Mouse (Mus musculus) forebrain, embryonic 15.5 days (tissue): ENCODE data around the gene Rxra. TPM values are rescaled to one million over a fixed set of nuclear protein-coding genes. Genes with fewer than 3 reads are reported as not detected.

Experiments used
- ATAC-seq: fragments of 200-750 bp; cut with Nextera tagmentation; replicated peaks from 2 replicates; pipeline ENCODE4 v1.8.0; 2017; ENCODE audit warnings: mild to moderate bottlenecking, moderate TSS enrichment, moderate library complexity
- H3K27ac ChIP-seq: fragments of 300-500 bp; sonication (generic); replicated peaks from 2 replicates; pipeline ENCODE4 v1.5.1; 2015; ENCODE audit warnings: mild to moderate bottlenecking, inconsistent platforms
- H3K27me3 ChIP-seq: fragments of 300-500 bp; sonication (generic); 2 replicates; pipeline ENCODE4 v1.6.1; 2015; ENCODE audit warnings: inconsistent platforms
- H3K36me3 ChIP-seq: fragments of 300-500 bp; sonication (generic); 2 replicates; pipeline ENCODE4 v1.6.1; 2015; ENCODE audit warnings: mild to moderate bottlenecking, inconsistent platforms
- H3K4me1 ChIP-seq: fragments of 300-500 bp; sonication (generic); 2 replicates; pipeline ENCODE4 v1.6.1; 2015; ENCODE audit warnings: inconsistent platforms
- H3K4me2 ChIP-seq: fragments of 300-500 bp; sonication (generic); replicated peaks from 2 replicates; pipeline ENCODE4 v1.6.1; 2015; ENCODE audit warnings: mild to moderate bottlenecking, inconsistent platforms
- H3K4me3 ChIP-seq: fragments of 300-500 bp; sonication (generic); 2 replicates; pipeline ENCODE4 v1.5.1; 2015; ENCODE audit warnings: mild to moderate bottlenecking, inconsistent platforms
- H3K9ac ChIP-seq: fragments of 300-500 bp; sonication (generic); replicated peaks from 2 replicates; pipeline ENCODE4 v1.6.1; 2015; ENCODE audit warnings: mild to moderate bottlenecking, inconsistent platforms
- H3K9me3 ChIP-seq: fragments of 300-500 bp; sonication (generic); 2 replicates; pipeline ENCODE4 v1.6.1; 2016; ENCODE audit warnings: inconsistent platforms
- WGBS: fragments of 180-500 bp; shearing (Covaris S2); methylation state at CpG from one replicate; pipeline ENCODE4 v1.1.7; 2015; ENCODE audit warnings: mixed read lengths; 5-methylcytosine and 5-hydroxymethylcytosine counted together
- polyA plus RNA-seq: library from polyadenylated mRNA; unstranded; fragments of >200 nt; fragmentation: Nextera tagmentation; extraction: Ambion mirVana; gene quantifications from 2 replicates; pipeline ENCODE4 v1.2.1, GENCODE M21; 2015

The Rxra gene
- polyA plus RNA-seq, 1 experiment from 2014 or later: 3.2 TPM

GRCm38 (mm10) chr2:27746854-27747253 is 70.6 kb downstream of the Rxra start:
- H3K36me3 ChIP-seq: 0 out of 2 replicates have a peak, but pooled peaks cover 2% of the 10 kb centered on the region
- H3K4me1 ChIP-seq: peaks cover 45% of the 10 kb centered on the region
- WGBS: 28% methylated on average over 2 of the region's 2 CpGs
- no peak; the same call in 1 of the 2 replicates for ATAC-seq
- no peak overlapping the region for H3K4me3 ChIP-seq
- H3K4me2 ChIP-seq: no peak overlapping the region
- no peaks in the 10 kb centered on the region for H3K27me3 ChIP-seq
- no peak overlapping the region for H3K9ac ChIP-seq
- no peaks in the 10 kb centered on the region for H3K9me3 ChIP-seq
- H3K27ac ChIP-seq: peak overlapping the region; percentile 59

DNA sequence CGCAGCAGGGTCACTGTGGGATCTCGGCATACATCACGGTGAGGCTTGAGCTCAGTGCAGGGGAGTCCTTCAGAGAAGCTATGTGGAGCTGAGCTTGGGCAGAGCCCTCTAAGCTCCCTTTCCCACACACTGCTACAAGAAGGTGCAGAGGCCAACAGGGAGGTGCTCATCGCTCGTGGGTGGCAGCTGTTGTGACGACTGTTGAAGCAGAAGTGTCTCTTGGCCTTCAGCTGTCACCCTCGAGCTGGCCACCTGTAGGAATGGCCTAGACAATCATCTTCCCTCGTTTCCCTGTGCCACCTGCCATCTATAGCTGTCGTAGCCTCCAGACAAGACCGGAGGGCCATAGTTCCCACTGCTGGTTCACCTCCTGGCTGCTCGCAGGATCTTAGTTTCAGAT is 72.7 kb downstream of the Rxra start:
- Histone ChIP-seq H3K36me3 (0 out of 2 replicates have a peak, but pooled peaks cover 2% of the 10 kb centered on the region), H3K27ac (no peak overlapping the region), H3K9me3 (no peaks in the 10 kb centered on the region), H3K9ac (no peak overlapping the region), H3K4me1 (peaks cover 44% of the 10 kb centered on the region), H3K4me2 (no peak overlapping the region), H3K4me3 (no peak overlapping the region), H3K27me3 (no peaks in the 10 kb centered on the region)
- no peak for ATAC-seq
- 82% methylated on average over 11 of the region's 11 CpGs for WGBS

GRCm38 (mm10) chr2:27750399-27751134 is 74.3 kb downstream of the Rxra start:
- Histone ChIP-seq H3K36me3 (0 out of 2 replicates have a peak, but pooled peaks cover 2% of the 10 kb centered on the region), H3K9me3 (no peaks in the 10 kb centered on the region), H3K27me3 (no peaks in the 10 kb centered on the region), H3K9ac (no peak overlapping the region), H3K4me2 (no peak overlapping the region), H3K4me1 (peaks cover 34% of the 10 kb centered on the region), H3K27ac (0 out of 2 replicates have a peak overlapping the region, but pooled peaks have one; percentile 23), H3K4me3 (no peak overlapping the region)
- ATAC-seq: 0 out of 2 replicates have a peak, but pooled peaks have one; percentile 7
- WGBS: 64% methylated on average over 12 of the region's 12 CpGs

- H3K36me3 ChIP-seq: 0 out of 2 replicates have a peak, but pooled peaks cover 2% of the 10 kb centered on the region
- H3K9ac ChIP-seq: no peak overlapping the region
- H3K27ac ChIP-seq: 0 out of 2 replicates have a peak overlapping the region, but pooled peaks have one; percentile 23
- H3K4me1 ChIP-seq: peaks cover 29% of the 10 kb centered on the region
- no peak overlapping the region for H3K4me3 ChIP-seq
- 51% methylated on average over 7 of the region's 7 CpGs for WGBS
- ATAC-seq: 0 out of 2 replicates have a peak, but pooled peaks have one; percentile 44
- no peak overlapping the region for H3K4me2 ChIP-seq
- H3K9me3 ChIP-seq: no peaks in the 10 kb centered on the region
- H3K27me3 ChIP-seq: no peaks in the 10 kb centered on the region
Measured at GRCm38 (mm10) chr2:27751135-27751519, 74.9 kb downstream of the Rxra start.

DNA sequence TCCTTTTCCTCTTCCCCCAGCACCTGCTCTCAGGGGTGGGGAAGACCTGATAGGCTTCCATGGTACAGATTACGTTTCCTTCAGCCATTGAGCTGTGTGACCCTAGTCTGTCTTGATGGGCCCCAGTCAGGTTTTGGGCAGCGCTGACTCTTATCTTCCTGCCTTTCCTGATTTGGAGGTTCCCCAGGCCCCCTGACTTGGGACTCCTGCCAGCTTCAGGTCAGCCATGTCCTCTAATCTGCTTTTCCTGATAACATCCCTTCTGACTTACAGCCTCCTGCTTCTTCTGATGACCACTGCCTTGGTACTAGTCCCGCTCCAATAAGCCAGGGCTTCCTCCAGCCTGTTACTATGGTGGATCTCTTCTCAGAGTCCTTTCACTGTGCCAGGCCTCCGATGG is 75.6 kb downstream of the Rxra start:
- 97% methylated on average over 4 of the region's 4 CpGs for WGBS
- Histone ChIP-seq H3K9me3 (no peaks in the 10 kb centered on the region), H3K4me2 (no peak overlapping the region), H3K4me1 (peaks cover 22% of the 10 kb centered on the region), H3K36me3 (0 out of 2 replicates have a peak, but pooled peaks cover 2% of the 10 kb centered on the region), H3K9ac (no peak overlapping the region), H3K27me3 (no peaks in the 10 kb centered on the region), H3K4me3 (no peak overlapping the region), H3K27ac (no peak overlapping the region)
- no peak for ATAC-seq

DNA sequence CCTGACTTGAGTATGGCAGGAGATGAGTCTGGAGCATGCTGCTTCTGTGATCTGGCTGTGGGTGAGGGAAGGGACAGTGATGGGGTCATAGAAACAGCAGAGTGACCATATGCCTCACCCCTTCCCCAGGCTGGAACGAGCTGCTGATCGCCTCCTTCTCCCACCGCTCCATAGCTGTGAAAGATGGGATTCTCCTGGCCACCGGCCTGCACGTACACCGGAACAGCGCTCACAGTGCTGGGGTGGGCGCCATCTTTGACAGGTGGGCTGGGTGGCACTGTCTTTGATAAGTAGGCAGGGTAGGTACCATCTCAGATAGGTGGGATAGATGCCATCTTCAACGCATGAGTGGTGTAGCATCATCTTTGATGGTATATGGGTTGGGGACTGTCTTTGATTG is 77.9 kb downstream of the Rxra start:
- Histone ChIP-seq H3K27me3 (no peaks in the 10 kb centered on the region), H3K9ac (no peak overlapping the region), H3K27ac (no peak overlapping the region), H3K4me3 (no peak overlapping the region), H3K4me2 (no peak overlapping the region), H3K4me1 (peaks cover 32% of the 10 kb centered on the region), H3K9me3 (no peaks in the 10 kb centered on the region), H3K36me3 (no peaks in the 10 kb centered on the region)
- no peak for ATAC-seq
- WGBS: 95% methylated on average over 9 of the region's 9 CpGs

- no peak for ATAC-seq
- Histone ChIP-seq H3K36me3 (no peaks in the 10 kb centered on the region), H3K9me3 (no peaks in the 10 kb centered on the region), H3K9ac (no peak overlapping the region), H3K4me1 (peaks cover 31% of the 10 kb centered on the region), H3K27me3 (no peaks in the 10 kb centered on the region), H3K4me2 (no peak overlapping the region), H3K27ac (no peak overlapping the region), H3K4me3 (no peak overlapping the region)
- 95% methylated on average over 13 of the region's 13 CpGs for WGBS
Measured at GRCm38 (mm10) chr2:27755986-27756641, 79.9 kb downstream of the Rxra start.

GRCm38 (mm10) chr2:27758414-27759301 is 82.4 kb downstream of the Rxra start:
- H3K27me3 ChIP-seq: no peaks in the 10 kb centered on the region
- no peaks in the 10 kb centered on the region for H3K36me3 ChIP-seq
- peaks cover 30% of the 10 kb centered on the region for H3K4me1 ChIP-seq
- H3K4me3 ChIP-seq: no peak overlapping the region
- H3K27ac ChIP-seq: peak overlapping the region; percentile 74
- WGBS: 50% methylated on average over 20 of the region's 20 CpGs
- H3K9me3 ChIP-seq: no peaks in the 10 kb centered on the region
- 0 out of 2 replicates have a peak overlapping the region, but pooled peaks have one; percentile 2 for H3K4me2 ChIP-seq
- H3K9ac ChIP-seq: no peak overlapping the region
- peak; percentile 72 for ATAC-seq

DNA sequence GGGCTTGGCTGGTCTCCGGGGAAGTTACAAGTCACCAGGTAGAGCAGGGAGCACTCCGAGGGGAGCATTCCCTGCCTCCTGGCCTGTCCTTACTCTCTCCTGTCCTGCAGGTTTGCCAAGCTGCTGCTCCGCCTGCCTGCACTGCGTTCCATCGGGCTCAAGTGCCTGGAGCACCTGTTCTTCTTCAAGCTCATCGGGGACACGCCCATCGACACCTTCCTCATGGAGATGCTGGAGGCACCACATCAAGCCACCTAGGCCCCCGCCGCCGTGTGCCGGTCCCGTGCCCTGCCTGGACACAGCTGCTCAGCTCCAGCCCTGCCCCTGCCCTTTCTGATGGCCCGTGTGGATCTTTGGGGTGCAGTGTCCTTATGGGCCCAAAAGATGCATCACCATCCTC is 83.2 kb downstream of the Rxra start:
- Histone ChIP-seq H3K27ac (no peak overlapping the region), H3K27me3 (no peaks in the 10 kb centered on the region), H3K9me3 (no peaks in the 10 kb centered on the region), H3K4me2 (no peak overlapping the region), H3K9ac (no peak overlapping the region), H3K4me1 (peaks cover 35% of the 10 kb centered on the region), H3K4me3 (no peak overlapping the region), H3K36me3 (no peaks in the 10 kb centered on the region)
- ATAC-seq: no peak
- WGBS: 93% methylated on average over 14 of the region's 14 CpGs

- H3K4me3 ChIP-seq: no peak overlapping the region
- 82% methylated on average over 10 of the region's 10 CpGs for WGBS
- ATAC-seq: no peak
- H3K27me3 ChIP-seq: no peaks in the 10 kb centered on the region
- no peak overlapping the region for H3K27ac ChIP-seq
- no peak overlapping the region for H3K9ac ChIP-seq
- H3K9me3 ChIP-seq: no peaks in the 10 kb centered on the region
- peaks cover 38% of the 10 kb centered on the region for H3K4me1 ChIP-seq
- no peak overlapping the region for H3K4me2 ChIP-seq
- H3K36me3 ChIP-seq: no peaks in the 10 kb centered on the region
Measured at GRCm38 (mm10) chr2:27761260-27761995, 85.2 kb downstream of the Rxra start.

- peaks cover 38% of the 10 kb centered on the region for H3K4me1 ChIP-seq
- no peak for ATAC-seq
- H3K27me3 ChIP-seq: no peaks in the 10 kb centered on the region
- H3K36me3 ChIP-seq: no peaks in the 10 kb centered on the region
- H3K9me3 ChIP-seq: no peaks in the 10 kb centered on the region
- WGBS: 90% methylated on average over 9 of the region's 9 CpGs
- no peak overlapping the region for H3K4me3 ChIP-seq
- no peak overlapping the region for H3K9ac ChIP-seq
- no peak overlapping the region for H3K4me2 ChIP-seq
- no peak overlapping the region for H3K27ac ChIP-seq
Measured at GRCm38 (mm10) chr2:27761996-27762340, 85.7 kb downstream of the Rxra start.
